Mouse (Mus musculus): ENCODE measurements around the gene Tlk2. TPM values are rescaled to one million over a fixed set of nuclear protein-coding genes. Genes with fewer than 3 reads are reported as not detected.

Gene Tlk2
- polyA plus RNA-seq, 1 experiment from 2014 or later, result 10.5 TPM

GRCm38 (mm10) chr11:105150691-105151090 is 27.9 kb upstream of the Tlk2 start:
- Histone ChIP-seq H3K27ac (no peak overlapping the region), H3K4me3 (no peak overlapping the region), H3K9me3 (replicated peaks) (no peaks in the 10 kb centered on the region), H3K9ac (no peak overlapping the region), H3K36me3 (no peaks in the 10 kb centered on the region), H3K4me2 (no peak overlapping the region), H3K27me3 (no peaks in the 10 kb centered on the region), H3K4me1 (replicated peaks) (peaks cover 22% of the 10 kb centered on the region)
- WGBS, result 59% methylated on average over 4 of the region's 4 CpGs
- ATAC-seq (replicated peaks; ENCODE audit: insufficient number of reproducible peaks, insufficient read depth, low FRiP score, low read depth), result no peak

GRCm38 (mm10) chr11:105151226-105152016 is 27.2 kb upstream of the Tlk2 start:
- no peak overlapping the region for H3K4me3 ChIP-seq
- H3K27me3 ChIP-seq, result no peaks in the 10 kb centered on the region
- WGBS, result 25% methylated on average over 19 of the region's 19 CpGs
- H3K27ac ChIP-seq, result no peak overlapping the region
- peak overlapping the region; percentile 43 for H3K4me2 ChIP-seq
- H3K9ac ChIP-seq, result no peak overlapping the region
- H3K9me3 ChIP-seq (replicated peaks), result no peaks in the 10 kb centered on the region
- no peaks in the 10 kb centered on the region for H3K36me3 ChIP-seq
- peaks cover 26% of the 10 kb centered on the region for H3K4me1 ChIP-seq (replicated peaks)
- no peak for ATAC-seq (replicated peaks; ENCODE audit: insufficient number of reproducible peaks, insufficient read depth, low FRiP score, low read depth)

- no peak overlapping the region for H3K27ac ChIP-seq
- H3K9ac ChIP-seq, result no peak overlapping the region
- H3K4me1 ChIP-seq (replicated peaks), result peaks cover 30% of the 10 kb centered on the region
- no peak overlapping the region for H3K4me3 ChIP-seq
- no peaks in the 10 kb centered on the region for H3K9me3 ChIP-seq (replicated peaks)
- H3K4me2 ChIP-seq, result peak overlapping the region; percentile 43; the same call in 1 of the 2 replicates
- no peaks in the 10 kb centered on the region for H3K36me3 ChIP-seq
- H3K27me3 ChIP-seq, result no peaks in the 10 kb centered on the region
- no peak for ATAC-seq (replicated peaks; ENCODE audit: insufficient number of reproducible peaks, insufficient read depth, low FRiP score, low read depth)
- 44% methylated on average over 3 of the region's 4 CpGs for WGBS
These were observed 26.6 kb upstream of the Tlk2 start for GRCm38 (mm10) chr11:105152017-105152300.

GRCm38 (mm10) chr11:105152357-105152899 is 26.2 kb upstream of the Tlk2 start:
- WGBS, result 81% methylated on average over 11 of the region's 11 CpGs
- Histone ChIP-seq H3K27me3 (no peaks in the 10 kb centered on the region), H3K36me3 (no peaks in the 10 kb centered on the region), H3K4me3 (no peak overlapping the region), H3K4me2 (no peak overlapping the region), H3K27ac (no peak overlapping the region), H3K9ac (no peak overlapping the region), H3K9me3 (replicated peaks) (no peaks in the 10 kb centered on the region), H3K4me1 (replicated peaks) (peaks cover 33% of the 10 kb centered on the region)
- no peak for ATAC-seq (replicated peaks; ENCODE audit: insufficient number of reproducible peaks, insufficient read depth, low FRiP score, low read depth)

GRCm38 (mm10) chr11:105153068-105153833 is 25.4 kb upstream of the Tlk2 start:
- Histone ChIP-seq H3K27me3 (no peaks in the 10 kb centered on the region), H3K4me1 (replicated peaks) (peaks cover 36% of the 10 kb centered on the region), H3K36me3 (no peaks in the 10 kb centered on the region), H3K4me3 (no peak overlapping the region), H3K9ac (no peak overlapping the region; the same call in 1 of the 2 replicates), H3K9me3 (replicated peaks) (no peaks in the 10 kb centered on the region), H3K4me2 (peak overlapping the region; percentile 36), H3K27ac (peak overlapping the region; percentile 59)
- WGBS, result 23% methylated on average over 12 of the region's 12 CpGs
- ATAC-seq (replicated peaks; ENCODE audit: insufficient number of reproducible peaks, insufficient read depth, low FRiP score, low read depth), result peak; percentile 88

GRCm38 (mm10) chr11:105155915-105156314 is 22.7 kb upstream of the Tlk2 start:
- WGBS, result 41% methylated on average over 4 of the region's 4 CpGs
- Histone ChIP-seq H3K36me3 (no peaks in the 10 kb centered on the region), H3K9me3 (replicated peaks) (no peaks in the 10 kb centered on the region), H3K4me1 (replicated peaks) (peaks cover 36% of the 10 kb centered on the region), H3K27me3 (no peaks in the 10 kb centered on the region), H3K4me2 (no peak overlapping the region), H3K4me3 (no peak overlapping the region), H3K27ac (no peak overlapping the region), H3K9ac (no peak overlapping the region)
- ATAC-seq (replicated peaks; ENCODE audit: insufficient number of reproducible peaks, insufficient read depth, low FRiP score, low read depth), result no peak

GRCm38 (mm10) chr11:105156748-105157267 is 21.8 kb upstream of the Tlk2 start:
- H3K9ac ChIP-seq, result 0 out of 2 replicates have a peak overlapping the region, but pooled peaks have one; percentile 22
- H3K4me1 ChIP-seq (replicated peaks), result peaks cover 29% of the 10 kb centered on the region
- H3K4me3 ChIP-seq, result peak overlapping the region; percentile 24
- ATAC-seq (replicated peaks; ENCODE audit: insufficient number of reproducible peaks, insufficient read depth, low FRiP score, low read depth), result no peak
- peak overlapping the region; percentile 65 for H3K27ac ChIP-seq
- H3K9me3 ChIP-seq (replicated peaks), result no peaks in the 10 kb centered on the region
- no peaks in the 10 kb centered on the region for H3K27me3 ChIP-seq
- H3K4me2 ChIP-seq, result peak overlapping the region; percentile 45
- no peaks in the 10 kb centered on the region for H3K36me3 ChIP-seq
- WGBS, result 59% methylated on average over 19 of the region's 19 CpGs

- Histone ChIP-seq H3K4me3 (no peak overlapping the region), H3K36me3 (no peaks in the 10 kb centered on the region), H3K4me1 (replicated peaks) (peaks cover 25% of the 10 kb centered on the region), H3K27ac (no peak overlapping the region), H3K9ac (no peak overlapping the region), H3K9me3 (replicated peaks) (no peaks in the 10 kb centered on the region), H3K4me2 (no peak overlapping the region), H3K27me3 (no peaks in the 10 kb centered on the region)
- no peak for ATAC-seq (replicated peaks; ENCODE audit: insufficient number of reproducible peaks, insufficient read depth, low FRiP score, low read depth)
These were observed 20.6 kb upstream of the Tlk2 start for GRCm38 (mm10) chr11:105158047-105158446.

- ATAC-seq (replicated peaks; ENCODE audit: insufficient number of reproducible peaks, insufficient read depth, low FRiP score, low read depth), result no peak
- 58% methylated on average over 6 of the region's 6 CpGs for WGBS
These were observed 18.8 kb upstream of the Tlk2 start for GRCm38 (mm10) chr11:105159673-105160360.

GRCm38 (mm10) chr11:105161411-105161810 is 17.2 kb upstream of the Tlk2 start:
- Histone ChIP-seq H3K27me3 (peaks cover 17% of the 10 kb centered on the region), H3K9ac (no peak overlapping the region), H3K9me3 (replicated peaks) (peaks cover 11% of the 10 kb centered on the region; the same call in 1 of the 2 replicates), H3K27ac (no peak overlapping the region), H3K4me3 (no peak overlapping the region), H3K36me3 (no peaks in the 10 kb centered on the region), H3K4me2 (no peak overlapping the region), H3K4me1 (replicated peaks) (peaks cover 10% of the 10 kb centered on the region)
- 84% methylated on average over 2 of the region's 2 CpGs for WGBS
- ATAC-seq (replicated peaks; ENCODE audit: insufficient number of reproducible peaks, insufficient read depth, low FRiP score, low read depth), result no peak

More at GRCm38 (mm10) chr11:105159673-105160360, 18.8 kb upstream of the Tlk2 start:
- no peak overlapping the region for H3K4me2 ChIP-seq
- H3K27me3 ChIP-seq, result peaks cover 4% of the 10 kb centered on the region; the same call in 1 of the 2 replicates
- no peaks in the 10 kb centered on the region for H3K36me3 ChIP-seq
- H3K27ac ChIP-seq, result no peak overlapping the region
- H3K9me3 ChIP-seq (replicated peaks), result 0 out of 2 replicates have a peak, but pooled peaks cover 3% of the 10 kb centered on the region
- H3K4me1 ChIP-seq (replicated peaks), result peaks cover 14% of the 10 kb centered on the region
- no peak overlapping the region for H3K9ac ChIP-seq
- H3K4me3 ChIP-seq, result no peak overlapping the region
